Mouse (Mus musculus) B cell, adult 2 months (primary cell): Measurements from ENCODE around the gene Ccdc113.

Experiments
- DNase-seq, 2 experiments: peaks; one replicate each; pipeline ENCODE4 v3.0.0; 2022

The Ccdc113 gene

DNA sequence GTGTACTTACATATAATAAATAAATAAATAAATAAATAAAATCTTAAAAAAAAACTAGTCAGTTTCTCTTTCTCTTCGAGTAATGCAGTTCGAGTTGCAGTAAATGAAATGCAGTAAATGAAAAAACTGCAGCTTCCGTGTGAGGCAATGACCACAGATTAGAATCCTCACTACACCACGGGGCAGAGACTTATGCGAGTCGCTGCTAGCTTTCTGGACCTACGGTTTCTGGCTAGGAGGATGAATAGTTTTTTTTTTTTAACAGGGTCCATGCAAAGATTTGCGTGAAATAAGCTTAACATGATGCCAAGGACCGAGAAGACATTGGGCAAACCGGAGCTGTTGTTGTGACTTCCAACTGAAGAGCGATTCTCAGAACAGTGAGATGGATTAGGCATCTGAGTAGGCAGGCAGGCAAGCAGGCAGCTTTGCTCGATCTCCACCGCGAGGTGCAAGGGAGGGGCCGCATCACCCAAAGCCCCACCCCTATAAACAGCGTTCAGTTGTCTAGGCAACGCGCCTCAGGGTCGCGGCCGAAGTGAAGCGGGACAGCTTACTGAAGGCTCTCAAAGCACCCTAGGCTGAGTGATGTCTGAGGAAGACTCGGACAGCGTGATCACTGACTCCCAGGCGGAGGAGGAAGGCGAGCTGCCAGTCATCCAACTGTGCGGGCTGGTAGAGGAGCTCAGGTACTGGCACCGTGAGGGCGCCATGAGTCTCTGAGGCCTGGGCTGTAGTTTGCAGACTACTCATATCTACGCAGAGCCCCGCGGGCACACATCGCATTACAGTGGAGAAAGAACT lies at the start of gene Ccdc113:
Gene Ccdc113 (plus strand): TSS at position 502 of the 804 bp plus-strand sequence.
- DNase-seq, result peak; percentile 50 to 52

DNA sequence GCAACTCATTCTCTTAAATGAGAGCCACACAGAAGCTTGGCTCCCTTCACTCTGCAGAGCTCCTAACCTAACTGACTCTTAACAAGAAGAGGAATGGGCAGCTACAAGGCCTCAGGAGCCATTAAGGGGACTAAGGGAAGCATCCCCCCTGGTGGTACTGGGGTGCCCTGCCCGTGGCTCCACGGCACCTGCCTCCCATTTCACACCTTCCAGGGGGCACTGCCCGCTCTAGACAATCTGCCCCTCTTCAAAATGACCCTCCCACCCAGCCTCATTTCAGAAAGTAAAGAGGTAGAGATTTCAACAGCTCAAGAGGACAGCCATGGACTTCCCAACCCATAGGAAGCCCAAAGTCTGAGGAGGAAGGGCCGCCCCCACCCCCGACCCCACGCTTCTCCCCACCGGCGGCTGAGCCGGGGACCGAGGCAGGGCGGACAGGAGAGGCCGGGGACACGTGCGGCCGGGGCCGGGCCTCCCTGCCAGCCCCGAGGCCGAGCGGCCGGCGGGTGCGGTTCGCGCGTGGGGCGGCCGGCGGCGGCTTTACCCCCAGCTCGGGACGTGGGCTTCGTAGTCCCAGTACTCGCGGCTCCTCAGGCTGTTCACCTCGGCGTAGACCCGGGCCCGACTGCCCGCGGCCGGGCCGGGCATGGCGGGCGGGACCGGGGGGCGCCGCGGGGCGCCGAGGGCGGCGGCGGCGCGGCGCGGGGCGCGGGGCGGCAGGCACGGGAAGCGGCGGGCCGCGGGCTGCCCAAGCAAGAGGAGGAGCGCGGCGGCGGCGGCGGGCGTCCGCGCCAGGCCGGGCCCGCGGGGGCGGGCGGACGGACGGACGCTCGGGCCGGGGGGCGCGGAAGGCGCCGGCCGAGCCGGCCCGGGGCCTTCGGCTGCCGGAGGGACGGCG lies 45.8 kb upstream of the Ccdc113 start:
- peak; percentile 21 to 30 for DNase-seq

GRCm38 (mm10) chr8:95488698-95489332 lies 45.1 kb upstream of the Ccdc113 start:
- DNase-seq, result peak; percentile 93 to 95

DNA sequence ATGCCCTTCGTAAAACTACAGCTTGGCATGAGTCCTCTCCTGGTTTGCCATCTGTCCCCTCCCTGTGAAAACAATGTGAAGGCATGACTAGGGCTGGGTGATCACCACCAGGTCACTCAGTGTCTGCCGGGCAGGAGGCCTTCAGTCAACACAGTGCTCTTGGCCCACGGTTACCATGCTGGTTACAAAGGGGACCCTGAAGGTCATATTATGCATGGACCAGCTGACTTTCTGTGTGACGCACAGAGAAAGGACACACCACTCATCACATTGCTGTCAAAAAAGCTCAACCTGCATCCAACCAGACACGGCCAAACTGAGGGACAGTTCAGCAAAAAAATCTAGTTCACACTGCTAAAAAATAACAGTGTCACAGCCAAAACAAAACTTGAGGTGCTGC lies 43.9 kb upstream of the Ccdc113 start, which contains the start of gene Csnk2a2:
Gene Csnk2a2 (minus strand): TSS at position 34 of the 400 bp plus-strand sequence.
- no peak for DNase-seq

GRCm38 (mm10) chr8:95492057-95492456 lies 41.8 kb upstream of the Ccdc113 start:
- DNase-seq, result no peak

DNA sequence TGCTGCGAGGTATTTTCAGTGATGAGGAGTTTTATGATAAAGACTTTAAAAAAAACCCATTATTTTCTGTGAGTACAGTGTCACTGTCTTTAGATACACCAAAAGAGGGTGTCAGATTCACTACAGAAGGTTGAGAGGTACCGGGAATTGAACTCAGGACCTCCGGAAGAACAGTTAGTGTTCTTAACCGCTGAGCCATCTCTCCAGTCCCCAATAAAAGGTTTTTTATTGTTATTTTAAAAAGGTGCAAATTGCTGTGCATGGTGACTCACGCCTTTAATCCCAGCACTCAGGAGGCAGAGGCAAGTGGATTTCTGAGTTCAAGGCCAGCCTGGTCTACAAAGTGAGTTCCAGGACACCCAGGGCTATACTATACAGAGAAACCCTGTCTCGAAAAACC lies 38.4 kb upstream of the Ccdc113 start:
- DNase-seq, result no peak

DNA sequence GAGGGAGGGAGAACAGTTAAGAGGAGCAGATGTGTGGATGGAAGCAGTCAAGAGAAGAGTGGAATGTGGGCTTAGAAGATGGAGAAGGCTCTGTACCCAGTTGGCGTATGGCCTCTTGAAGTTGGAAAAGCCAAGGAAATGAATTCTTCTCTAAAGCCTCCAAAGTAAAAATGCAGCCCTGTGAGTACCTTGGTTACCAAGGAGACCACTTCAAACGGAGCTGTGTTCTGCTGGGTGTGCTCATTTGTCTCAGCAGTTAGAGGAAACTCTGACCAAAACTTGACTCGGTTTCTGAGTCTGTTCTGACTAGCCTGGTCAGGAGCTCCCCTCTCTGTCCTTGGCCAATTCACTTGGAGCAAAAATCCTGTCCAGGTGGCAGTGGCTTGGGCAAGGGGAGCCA lies 37.5 kb upstream of the Ccdc113 start:
- no peak for DNase-seq

DNA sequence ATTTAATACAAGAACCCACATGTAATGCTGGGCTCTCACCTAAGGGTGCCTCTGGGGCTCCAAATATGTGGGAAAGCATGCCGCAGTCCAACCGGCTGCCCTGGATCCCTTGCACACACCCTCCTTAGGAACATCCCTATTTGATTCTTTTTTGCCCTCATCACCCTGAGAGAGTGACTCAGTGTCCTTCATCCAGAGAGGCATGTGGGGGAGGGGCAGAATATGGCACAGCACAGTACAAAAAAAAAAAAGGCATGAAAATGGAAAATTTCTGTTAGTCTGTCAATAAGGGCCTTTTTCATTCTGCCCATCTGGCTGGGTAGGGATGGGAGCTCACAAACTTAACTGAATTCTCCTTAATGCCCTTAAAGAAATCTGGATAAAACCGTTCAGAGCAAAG lies 36.1 kb upstream of the Ccdc113 start:
- no peak for DNase-seq

DNA sequence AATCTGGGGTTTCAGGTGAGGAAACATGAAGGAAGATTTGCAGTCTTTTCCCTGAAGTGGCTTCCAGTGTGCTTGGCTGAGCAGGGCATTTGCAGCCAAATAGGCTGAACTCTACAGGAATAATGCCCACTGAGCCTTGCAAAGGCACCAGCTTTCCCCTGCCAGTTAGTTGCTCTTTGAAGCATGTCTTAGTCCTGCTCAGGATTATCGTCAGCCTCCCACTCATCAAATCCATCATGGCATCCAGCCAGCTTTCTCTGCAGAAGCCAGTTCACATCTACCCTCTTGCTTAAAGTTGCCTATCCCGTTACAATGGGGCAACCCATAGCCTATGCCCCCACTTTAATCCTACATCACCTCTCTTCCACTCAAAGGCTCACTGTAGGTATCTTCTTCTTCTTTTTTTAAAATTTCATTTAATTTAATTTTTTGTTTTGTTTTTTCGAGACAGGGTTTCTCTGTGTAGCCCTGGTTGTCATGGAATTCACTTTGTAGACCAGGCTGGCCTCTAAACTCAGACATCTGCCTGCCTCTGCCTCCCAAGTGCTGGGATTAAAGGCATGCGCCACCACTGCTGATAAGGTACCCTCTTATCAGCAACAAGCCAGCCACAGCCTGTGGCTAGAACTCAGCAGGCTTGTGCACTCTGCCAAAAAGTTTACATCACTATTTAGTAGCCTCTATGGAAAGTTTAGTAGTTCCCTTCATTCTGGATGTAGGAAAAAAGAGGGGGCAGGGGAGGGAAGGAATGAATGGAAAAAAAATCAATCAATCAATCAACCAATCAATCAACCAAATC lies 34.4 kb upstream of the Ccdc113 start:
- no peak for DNase-seq

DNA sequence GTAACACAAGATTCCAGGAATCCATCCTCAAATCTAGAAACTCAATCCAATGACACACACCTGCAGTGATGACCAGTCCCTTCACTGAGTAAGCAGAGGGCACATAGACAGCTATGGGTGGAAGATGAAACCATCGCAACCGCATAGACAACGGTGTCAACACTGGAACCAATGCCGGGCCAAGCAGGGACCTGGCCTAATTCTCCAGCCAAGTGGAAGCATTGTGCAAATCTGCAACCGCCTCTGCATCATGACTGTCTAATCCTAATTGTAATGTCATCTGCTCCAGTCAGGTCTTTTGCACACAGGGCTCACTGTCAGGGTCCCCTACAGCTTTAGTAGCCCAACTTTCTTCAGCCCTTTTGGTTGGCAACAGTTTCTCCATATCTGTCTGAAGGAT lies 33.4 kb upstream of the Ccdc113 start:
- no peak for DNase-seq

GRCm38 (mm10) chr8:95502431-95502830 lies 31.5 kb upstream of the Ccdc113 start:
- DNase-seq, result no peak

DNA sequence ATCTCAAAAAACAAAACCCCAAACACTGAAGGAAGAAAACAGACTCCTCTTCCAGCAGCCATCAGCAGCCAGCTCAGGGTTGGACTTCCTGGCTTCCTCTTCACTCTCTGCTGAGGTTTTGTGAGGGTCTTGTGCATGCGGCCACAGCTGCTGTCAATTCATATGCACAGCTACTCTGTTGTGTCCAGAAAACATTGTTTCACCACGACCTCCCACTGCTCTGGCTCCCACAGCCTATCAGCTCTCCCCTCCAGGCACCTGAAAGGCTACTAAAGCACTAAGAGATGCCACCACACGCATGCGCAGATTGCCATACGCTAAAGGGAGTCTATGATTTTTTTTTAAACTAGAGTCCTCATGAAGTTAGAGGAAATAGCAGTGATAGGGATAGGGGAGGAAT lies 29.1 kb upstream of the Ccdc113 start:
- no peak for DNase-seq

DNA sequence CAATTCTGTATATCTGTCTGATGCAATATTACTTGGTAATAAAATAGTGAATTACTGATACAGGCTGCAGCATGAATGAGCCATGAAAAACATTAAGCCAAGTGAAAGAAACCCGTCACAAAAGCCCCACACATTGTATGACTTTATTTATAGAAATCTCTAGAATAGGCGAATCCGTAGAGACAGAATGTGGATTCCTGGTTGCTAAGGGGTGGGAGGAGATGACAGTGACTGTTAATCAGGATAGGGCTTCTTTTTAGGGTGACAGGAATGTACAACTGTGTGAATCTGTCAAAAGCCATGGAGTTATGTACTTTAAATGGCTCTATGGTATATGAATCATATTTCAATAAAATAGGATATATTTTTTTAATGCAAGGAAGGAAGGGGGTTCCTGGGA lies 28.3 kb upstream of the Ccdc113 start:
- DNase-seq, result no peak

DNA sequence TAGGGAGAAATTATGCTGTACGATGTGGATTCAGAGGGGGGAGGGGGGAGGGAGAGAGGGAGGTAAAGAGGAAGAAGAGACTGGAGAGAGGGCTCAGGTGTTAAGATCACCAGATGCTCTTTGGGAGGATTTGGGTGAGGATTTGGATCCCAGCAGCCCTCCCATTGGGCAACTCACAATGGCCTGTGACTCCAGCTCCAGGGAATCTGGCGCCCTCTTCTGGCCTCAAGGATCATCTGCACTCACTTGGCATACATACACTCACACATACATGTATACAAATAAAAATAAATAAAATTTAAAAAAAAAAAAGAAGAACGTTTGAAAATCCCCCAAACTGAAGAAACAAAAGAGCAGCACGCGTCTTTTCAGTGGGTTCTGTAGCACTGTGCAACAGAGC lies 27.6 kb upstream of the Ccdc113 start:
- no peak for DNase-seq

DNA sequence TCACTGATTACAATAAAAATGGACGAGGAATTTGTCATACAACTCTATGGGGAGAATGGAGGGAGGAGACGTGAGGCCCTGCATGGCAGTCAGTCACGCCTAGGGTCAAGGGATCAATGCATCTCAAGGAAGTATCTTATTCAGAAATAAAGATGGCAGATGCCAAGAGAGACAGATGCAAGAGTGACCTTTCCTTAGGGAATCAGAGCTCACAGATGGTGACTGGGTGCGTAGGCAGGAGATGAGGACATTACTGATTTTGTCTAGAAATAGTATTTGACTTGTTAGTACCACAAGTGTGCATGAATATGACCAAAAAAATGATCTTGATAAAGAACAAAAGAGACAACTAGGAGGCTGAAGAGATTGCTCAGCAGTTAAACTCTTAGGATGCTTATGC lies 21.6 kb upstream of the Ccdc113 start:
- DNase-seq, result no peak

DNA sequence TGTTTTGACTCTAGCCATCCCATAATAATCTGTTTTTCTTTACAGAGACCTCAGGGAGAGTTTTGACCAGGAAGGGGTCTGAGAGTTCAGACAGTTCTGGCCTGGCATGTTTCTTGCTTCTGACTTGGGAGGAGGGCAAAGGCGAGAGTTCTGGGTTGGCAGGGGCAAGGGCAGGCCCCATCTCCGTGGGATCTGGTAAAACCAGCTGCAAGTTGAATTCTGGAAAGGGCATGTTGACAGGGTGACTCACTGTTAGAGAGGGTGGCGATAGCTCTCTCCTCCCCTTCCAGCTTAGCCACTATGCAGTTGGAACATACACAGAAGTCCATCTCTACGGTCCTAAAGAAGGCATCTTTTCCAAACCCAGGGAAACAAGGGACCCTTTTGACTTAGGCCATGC lies 20.7 kb upstream of the Ccdc113 start:
- DNase-seq, result no peak

GRCm38 (mm10) chr8:95516928-95517327 lies 17.0 kb upstream of the Ccdc113 start:
- no peak for DNase-seq

- DNase-seq, result no peak
Measured at GRCm38 (mm10) chr8:95523991-95524390, 9.9 kb upstream of the Ccdc113 start.

- no peak for DNase-seq
Measured at GRCm38 (mm10) chr8:95528194-95528593, 5.7 kb upstream of the Ccdc113 start.

DNA sequence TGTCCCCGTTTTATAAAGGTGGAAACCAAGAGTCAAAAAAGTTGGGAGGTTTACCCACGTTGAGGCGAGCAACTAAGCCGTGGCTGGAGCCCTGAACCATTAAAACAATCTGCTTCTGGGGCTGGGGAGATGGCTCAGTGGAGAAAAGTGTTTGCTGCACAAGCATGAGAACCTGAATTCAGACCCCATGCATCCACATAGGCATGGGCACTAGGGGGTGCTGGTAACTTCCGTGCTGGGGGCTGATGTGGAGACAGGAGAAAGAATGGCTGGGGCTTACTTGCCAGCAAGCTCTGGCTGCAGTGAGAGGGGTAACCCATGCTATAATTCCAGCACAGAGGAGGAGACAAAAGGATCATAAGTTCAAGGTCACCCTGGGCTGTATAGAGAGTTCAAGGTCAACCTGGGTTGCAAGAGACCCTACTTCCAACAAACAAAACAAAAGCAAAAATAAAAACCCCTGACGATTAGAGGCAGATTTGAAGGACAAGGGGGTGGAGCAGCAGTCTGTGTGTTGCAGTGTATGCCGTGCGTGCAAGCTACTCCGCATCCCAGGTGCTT lies 5.1 kb upstream of the Ccdc113 start:
- no peak for DNase-seq

GRCm38 (mm10) chr8:95532206-95532605 lies 1.7 kb upstream of the Ccdc113 start:
- no peak for DNase-seq

DNA sequence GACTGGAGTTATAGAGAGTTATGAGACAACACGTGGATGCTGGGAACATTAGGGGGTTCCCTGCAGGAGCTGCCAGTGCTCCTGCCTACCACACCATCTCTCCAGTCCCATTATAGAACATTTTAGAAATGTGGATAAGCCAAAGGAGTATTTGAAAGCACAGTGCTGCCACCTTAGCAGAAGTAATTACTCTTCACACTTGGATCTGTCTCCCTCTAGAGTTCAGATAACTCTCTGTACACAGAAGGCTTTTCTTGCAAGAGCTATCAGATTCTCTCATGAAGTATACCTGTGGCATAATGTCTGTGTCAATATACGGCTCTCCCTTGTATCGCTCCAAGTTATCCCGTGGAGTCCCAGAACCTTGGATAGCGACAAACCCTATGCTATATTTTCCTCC lies 5.6 kb downstream of the Ccdc113 start:
- DNase-seq, result no peak
